Mouse (Mus musculus): ENCODE measurements around the gene Glb1l2. TPM values are rescaled to one million over a fixed set of nuclear protein-coding genes. Genes with fewer than 3 reads are reported as not detected.

Glb1l2 gene
- total and polyA plus RNA-seq, 3 experiments = not detected

- H3K36me3 ChIP-seq (replicated peaks in 1 of 2; ENCODE audit: control insufficient read depth in 1 of 2, insufficient read depth in 1 of 2, low read length in 1 of 2) = no peaks in the 10 kb centered on the region
- no peaks in the 10 kb centered on the region for H3K9me3 ChIP-seq (replicated peaks; ENCODE audit: low read length)
- dilution Hi-C loops (cut with MboI; ENCODE audit: extremely low pct_ligation_motif_present, extremely low pct_unique_long_range_greater_than_20kb, low sequenced_read_pairs) = no loop called here
- no peak overlapping the region for H3K27ac ChIP-seq (ENCODE audit: insufficient read depth, low read depth)
- in situ Hi-C loops (cut with MboI; ENCODE audit: low pct_ligation_motif_present, low pct_unique_long_range_greater_than_20kb, low sequenced_read_pairs) = no loop called here
- no peak overlapping the region for H3K4me3 ChIP-seq (replicated peaks in 1 of 3; ENCODE audit: low read depth in 2 of 3, low read length in 2 of 3, poor library complexity in 1 of 3)
- peak; percentile 35 for DNase-seq (ENCODE audit: extremely low read depth)
- no peaks in the 10 kb centered on the region for H3K79me2 ChIP-seq (replicated peaks; ENCODE audit: control insufficient read depth, extremely low read depth, insufficient read depth, poor library complexity, severe bottlenecking)
- no peak overlapping the region for H3K4me2 ChIP-seq (ENCODE audit: insufficient read depth, low read depth, poor library complexity, severe bottlenecking)
- TF ChIP-seq ZNF384 (IDR thresholded peaks at IDR 0.05; ENCODE audit: low read depth, low read length) = no peak
- no peak for TF ChIP-seq ZC3H11A (IDR thresholded peaks at IDR 0.05; ENCODE audit: low read depth, low read length)
- TF ChIP-seq TBP (conservative IDR thresholded peaks at IDR 0.05; ENCODE audit: low read depth, low read length) = no peak
- no peak for TF ChIP-seq UBTF (IDR thresholded peaks at IDR 0.05; ENCODE audit: low read depth, low read length)
- TF ChIP-seq ETS1 (conservative IDR thresholded peaks at IDR 0.05; ENCODE audit: low read depth, low read length) = no peak
- no peak for TF ChIP-seq IRF4 (IDR thresholded peaks at IDR 0.05; ENCODE audit: low read depth, low read length)
- no peak for TF ChIP-seq SIN3A (IDR thresholded peaks at IDR 0.05; ENCODE audit: low read length)
- no peak for TF ChIP-seq NELFE (IDR thresholded peaks at IDR 0.05; ENCODE audit: low read depth, low read length)
- no peak for TF ChIP-seq CTCF (conservative IDR thresholded peaks at IDR 0.05 in 1 of 2, IDR thresholded peaks at IDR 0.05 in 1 of 2; ENCODE audit: low read depth in 2 of 2, low read length in 2 of 2)
- H3K4me1 ChIP-seq (ENCODE audit: control insufficient read depth in 1 of 2, insufficient read depth in 2 of 2) = no peaks in the 10 kb centered on the region
- no peak overlapping the region for H3K9ac ChIP-seq (ENCODE audit: insufficient read depth, low read depth)
- H3K27me3 ChIP-seq (replicated peaks) = peaks cover 2% of the 10 kb centered on the region
Measured at GRCm38 (mm10) chr9:26727445-26727844, 78.8 kb downstream of the Glb1l2 start.

GRCm38 (mm10) chr9:26725709-26726108, 80.6 kb downstream of the Glb1l2 start:
- Histone ChIP-seq H3K79me2 (replicated peaks; ENCODE audit: control insufficient read depth, extremely low read depth, insufficient read depth, poor library complexity, severe bottlenecking) (no peaks in the 10 kb centered on the region), H3K27ac (ENCODE audit: insufficient read depth, low read depth) (no peak overlapping the region), H3K27me3 (replicated peaks) (peaks cover 2% of the 10 kb centered on the region), H3K9me3 (replicated peaks; ENCODE audit: low read length) (no peaks in the 10 kb centered on the region), H3K4me2 (ENCODE audit: insufficient read depth, low read depth, poor library complexity, severe bottlenecking) (no peak overlapping the region), H3K4me3 (replicated peaks in 1 of 3; ENCODE audit: low read depth in 2 of 3, low read length in 2 of 3, poor library complexity in 1 of 3) (no peak overlapping the region), H3K9ac (ENCODE audit: insufficient read depth, low read depth) (no peak overlapping the region), H3K4me1 (ENCODE audit: control insufficient read depth in 1 of 2, insufficient read depth in 2 of 2) (no peaks in the 10 kb centered on the region), H3K36me3 (replicated peaks in 1 of 2; ENCODE audit: control insufficient read depth in 1 of 2, insufficient read depth in 1 of 2, low read length in 1 of 2) (no peaks in the 10 kb centered on the region)
- DNase-seq (ENCODE audit: extremely low read depth) = no peak
- dilution Hi-C loops (cut with MboI; ENCODE audit: extremely low pct_ligation_motif_present, extremely low pct_unique_long_range_greater_than_20kb, low sequenced_read_pairs) = no loop called here
- in situ Hi-C loops (cut with MboI; ENCODE audit: low pct_ligation_motif_present, low pct_unique_long_range_greater_than_20kb, low sequenced_read_pairs) = no loop called here
- TF ChIP-seq EP300 (IDR thresholded peaks at IDR 0.05; ENCODE audit: low read length) (no peak), MYC (IDR thresholded peaks at IDR 0.05; ENCODE audit: low read depth, low read length) (no peak), TCF12 (IDR thresholded peaks at IDR 0.05; ENCODE audit: low read depth, low read length) (no peak)

GRCm38 (mm10) chr9:26721771-26722170, 84.5 kb downstream of the Glb1l2 start:
- Histone ChIP-seq H3K36me3 (replicated peaks in 1 of 2; ENCODE audit: control insufficient read depth in 1 of 2, insufficient read depth in 1 of 2, low read length in 1 of 2) (no peaks in the 10 kb centered on the region), H3K79me2 (replicated peaks; ENCODE audit: control insufficient read depth, extremely low read depth, insufficient read depth, poor library complexity, severe bottlenecking) (no peaks in the 10 kb centered on the region), H3K9ac (ENCODE audit: insufficient read depth, low read depth) (no peak overlapping the region), H3K4me1 (ENCODE audit: control insufficient read depth in 1 of 2, insufficient read depth in 2 of 2) (no peaks in the 10 kb centered on the region), H3K27ac (ENCODE audit: insufficient read depth, low read depth) (no peak overlapping the region), H3K9me3 (replicated peaks; ENCODE audit: low read length) (no peaks in the 10 kb centered on the region), H3K4me2 (ENCODE audit: insufficient read depth, low read depth, poor library complexity, severe bottlenecking) (no peak overlapping the region), H3K27me3 (replicated peaks) (peaks cover 2% of the 10 kb centered on the region), H3K4me3 (replicated peaks in 1 of 3; ENCODE audit: low read depth in 2 of 3, low read length in 2 of 3, poor library complexity in 1 of 3) (no peak overlapping the region)
- DNase-seq (ENCODE audit: extremely low read depth) = no peak
- in situ Hi-C loops (cut with MboI; ENCODE audit: low pct_ligation_motif_present, low pct_unique_long_range_greater_than_20kb, low sequenced_read_pairs) (no loop called here), dilution Hi-C loops (cut with MboI; ENCODE audit: extremely low pct_ligation_motif_present, extremely low pct_unique_long_range_greater_than_20kb, low sequenced_read_pairs) (no loop called here)
- TF ChIP-seq ETS1 (conservative IDR thresholded peaks at IDR 0.05; ENCODE audit: low read depth, low read length) (no peak), ZNF384 (IDR thresholded peaks at IDR 0.05; ENCODE audit: low read depth, low read length) (no peak), USF1 (IDR thresholded peaks at IDR 0.05; ENCODE audit: low read depth, low read length) (no peak), MYC (IDR thresholded peaks at IDR 0.05; ENCODE audit: low read depth, low read length) (no peak), MEF2A (IDR thresholded peaks at IDR 0.05; ENCODE audit: borderline replicate concordance, low read depth, low read length) (no peak), CHD1 (IDR thresholded peaks at IDR 0.05; ENCODE audit: low read depth, low read length) (no peak), USF2 (conservative IDR thresholded peaks at IDR 0.05; ENCODE audit: low read depth, low read length) (no peak), POLR2A (IDR thresholded peaks at IDR 0.05; ENCODE audit: low read depth, low read length) (no peak), POLR2AphosphoS2 (IDR thresholded peaks at IDR 0.05; ENCODE audit: low read depth, low read length) (no peak), BHLHE40 (IDR thresholded peaks at IDR 0.05; ENCODE audit: low read depth, low read length) (no peak), TBP (conservative IDR thresholded peaks at IDR 0.05; ENCODE audit: low read depth, low read length) (no peak)
